Mouse (Mus musculus): ENCODE data around the gene Grm1. TPM values are rescaled to one million over a fixed set of nuclear protein-coding genes. Genes with fewer than 3 reads are reported as not detected.

Gene Grm1
- polyA plus RNA-seq, 1 experiment from 2014 or later = not detected

- WGBS = 53% methylated on average over 6 of the region's 6 CpGs
- Histone ChIP-seq H3K9ac (ENCODE audit: low read length) (no peak overlapping the region), H3K27ac (replicated peaks in 1 of 2; ENCODE audit: control insufficient read depth in 1 of 2, insufficient read depth in 1 of 2, low read depth in 2 of 2, low read length in 2 of 2) (no peak overlapping the region), H3K4me3 (ENCODE audit: control insufficient read depth in 1 of 2, insufficient read depth in 1 of 2, low read depth in 1 of 2, low read length in 2 of 2) (no peak overlapping the region), H3K36me3 (ENCODE audit: control insufficient read depth, insufficient read depth, low read length) (no peaks in the 10 kb centered on the region), H3K4me2 (ENCODE audit: low read length) (no peak overlapping the region), H3K9me3 (ENCODE audit: control insufficient read depth, low read length) (no peaks in the 10 kb centered on the region), H3K4me1 (ENCODE audit: control insufficient read depth in 2 of 2, insufficient read depth in 2 of 2, low read length in 2 of 2) (no peaks in the 10 kb centered on the region), H3K27me3 (ENCODE audit: control insufficient read depth, insufficient read depth, low read length) (no peaks in the 10 kb centered on the region)
- no peak for ATAC-seq (ENCODE audit: insufficient number of reproducible peaks, insufficient read depth, low FRiP score, low read depth)
These were observed 56.2 kb downstream of the Grm1 start for GRCm38 (mm10) chr10:11025764-11026518.

DNA sequence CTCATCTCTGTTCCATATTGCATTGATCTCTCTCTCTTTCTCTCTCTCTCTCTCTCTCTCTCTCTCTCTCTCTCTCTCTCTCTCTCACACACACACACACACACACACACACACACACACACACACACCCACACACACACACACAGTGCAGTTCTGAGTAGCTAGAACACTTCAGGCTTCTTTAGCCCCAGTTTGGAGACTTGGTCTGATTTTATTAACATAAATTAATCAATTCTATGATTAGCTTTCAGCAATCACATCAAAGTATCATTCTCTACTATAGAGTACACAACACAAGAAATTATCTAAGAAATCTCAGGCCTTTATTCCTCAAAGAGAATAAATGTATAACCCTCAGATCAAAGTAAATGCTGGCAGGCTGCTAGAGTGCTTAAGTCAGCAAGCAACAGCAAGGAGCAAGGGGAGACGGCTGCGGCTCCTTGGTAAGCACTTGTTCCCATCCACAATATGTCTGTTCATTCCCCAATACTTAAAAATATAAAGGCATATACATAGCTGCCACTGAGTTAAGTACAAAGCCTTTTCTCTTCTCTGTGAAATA is 63.1 kb downstream of the Grm1 start:
- Histone ChIP-seq H3K4me2 (ENCODE audit: low read length) (no peak overlapping the region), H3K9me3 (ENCODE audit: control insufficient read depth, low read length) (no peaks in the 10 kb centered on the region), H3K4me3 (ENCODE audit: control insufficient read depth in 1 of 2, insufficient read depth in 1 of 2, low read depth in 1 of 2, low read length in 2 of 2) (no peak overlapping the region), H3K27ac (replicated peaks in 1 of 2; ENCODE audit: control insufficient read depth in 1 of 2, insufficient read depth in 1 of 2, low read depth in 2 of 2, low read length in 2 of 2) (no peak overlapping the region), H3K27me3 (ENCODE audit: control insufficient read depth, insufficient read depth, low read length) (no peaks in the 10 kb centered on the region), H3K9ac (ENCODE audit: low read length) (no peak overlapping the region), H3K36me3 (ENCODE audit: control insufficient read depth, insufficient read depth, low read length) (no peaks in the 10 kb centered on the region), H3K4me1 (ENCODE audit: control insufficient read depth in 2 of 2, insufficient read depth in 2 of 2, low read length in 2 of 2) (no peaks in the 10 kb centered on the region)
- ATAC-seq (ENCODE audit: insufficient number of reproducible peaks, insufficient read depth, low FRiP score, low read depth) = no peak
- 77% methylated on average over 2 of the region's 2 CpGs for WGBS

GRCm38 (mm10) chr10:11013653-11014052 is 68.5 kb downstream of the Grm1 start:
- Histone ChIP-seq H3K27ac (replicated peaks in 1 of 2; ENCODE audit: control insufficient read depth in 1 of 2, insufficient read depth in 1 of 2, low read depth in 2 of 2, low read length in 2 of 2) (no peak overlapping the region), H3K9me3 (ENCODE audit: control insufficient read depth, low read length) (no peaks in the 10 kb centered on the region), H3K4me3 (ENCODE audit: control insufficient read depth in 1 of 2, insufficient read depth in 1 of 2, low read depth in 1 of 2, low read length in 2 of 2) (no peak overlapping the region), H3K4me1 (ENCODE audit: control insufficient read depth in 2 of 2, insufficient read depth in 2 of 2, low read length in 2 of 2) (no peaks in the 10 kb centered on the region), H3K36me3 (ENCODE audit: control insufficient read depth, insufficient read depth, low read length) (no peaks in the 10 kb centered on the region), H3K9ac (ENCODE audit: low read length) (no peak overlapping the region), H3K4me2 (ENCODE audit: low read length) (no peak overlapping the region), H3K27me3 (ENCODE audit: control insufficient read depth, insufficient read depth, low read length) (no peaks in the 10 kb centered on the region)
- ATAC-seq (ENCODE audit: insufficient number of reproducible peaks, insufficient read depth, low FRiP score, low read depth) = no peak
- 22% methylated on average over 3 of the region's 3 CpGs for WGBS

- ATAC-seq (ENCODE audit: insufficient number of reproducible peaks, insufficient read depth, low FRiP score, low read depth) = no peak
- no peak overlapping the region for H3K4me2 ChIP-seq (ENCODE audit: low read length)
- no peaks in the 10 kb centered on the region for H3K9me3 ChIP-seq (ENCODE audit: control insufficient read depth, low read length)
- no peak overlapping the region for H3K27ac ChIP-seq (replicated peaks in 1 of 2; ENCODE audit: control insufficient read depth in 1 of 2, insufficient read depth in 1 of 2, low read depth in 2 of 2, low read length in 2 of 2)
- WGBS = 25% methylated on average over 1 of the region's 1 CpGs
- no peak overlapping the region for H3K9ac ChIP-seq (ENCODE audit: low read length)
- no peaks in the 10 kb centered on the region for H3K36me3 ChIP-seq (ENCODE audit: control insufficient read depth, insufficient read depth, low read length)
- no peaks in the 10 kb centered on the region for H3K27me3 ChIP-seq (ENCODE audit: control insufficient read depth, insufficient read depth, low read length)
- no peak overlapping the region for H3K4me3 ChIP-seq (ENCODE audit: control insufficient read depth in 1 of 2, insufficient read depth in 1 of 2, low read depth in 1 of 2, low read length in 2 of 2)
- no peaks in the 10 kb centered on the region for H3K4me1 ChIP-seq (ENCODE audit: control insufficient read depth in 2 of 2, insufficient read depth in 2 of 2, low read length in 2 of 2)
These were observed 85.4 kb downstream of the Grm1 start for GRCm38 (mm10) chr10:10996766-10997165.

DNA sequence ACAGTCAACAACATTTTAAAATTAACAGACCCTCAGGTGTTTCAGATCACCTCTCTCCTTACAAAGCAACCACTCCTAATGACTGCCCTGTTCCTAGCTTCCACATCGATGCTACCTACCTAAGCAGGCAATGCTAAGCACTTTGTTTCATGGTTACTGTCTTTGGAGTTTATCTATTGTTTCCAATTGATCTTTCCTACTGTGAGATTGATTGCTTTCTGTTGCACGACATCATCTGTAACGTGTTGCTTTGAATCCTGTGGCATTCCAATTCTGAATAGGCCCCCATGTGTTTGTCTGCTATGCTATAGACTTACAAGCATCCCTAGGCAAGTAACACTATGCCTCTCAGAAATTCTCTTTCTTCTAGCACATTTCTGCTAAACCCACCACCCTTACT is 90.4 kb downstream of the Grm1 start:
- Histone ChIP-seq H3K27ac (replicated peaks in 1 of 2; ENCODE audit: control insufficient read depth in 1 of 2, insufficient read depth in 1 of 2, low read depth in 2 of 2, low read length in 2 of 2) (no peak overlapping the region), H3K36me3 (ENCODE audit: control insufficient read depth, insufficient read depth, low read length) (no peaks in the 10 kb centered on the region), H3K27me3 (ENCODE audit: control insufficient read depth, insufficient read depth, low read length) (no peaks in the 10 kb centered on the region), H3K4me3 (ENCODE audit: control insufficient read depth in 1 of 2, insufficient read depth in 1 of 2, low read depth in 1 of 2, low read length in 2 of 2) (no peak overlapping the region), H3K4me2 (ENCODE audit: low read length) (no peak overlapping the region), H3K9me3 (ENCODE audit: control insufficient read depth, low read length) (no peaks in the 10 kb centered on the region), H3K9ac (ENCODE audit: low read length) (no peak overlapping the region), H3K4me1 (ENCODE audit: control insufficient read depth in 2 of 2, insufficient read depth in 2 of 2, low read length in 2 of 2) (no peaks in the 10 kb centered on the region)
- ATAC-seq (ENCODE audit: insufficient number of reproducible peaks, insufficient read depth, low FRiP score, low read depth) = no peak
- WGBS = 71% methylated on average over 3 of the region's 3 CpGs

- no peak for ATAC-seq (ENCODE audit: insufficient number of reproducible peaks, insufficient read depth, low FRiP score, low read depth)
- Histone ChIP-seq H3K9me3 (ENCODE audit: control insufficient read depth, low read length) (no peaks in the 10 kb centered on the region), H3K27me3 (ENCODE audit: control insufficient read depth, insufficient read depth, low read length) (no peaks in the 10 kb centered on the region), H3K4me2 (ENCODE audit: low read length) (no peak overlapping the region), H3K4me1 (ENCODE audit: control insufficient read depth in 2 of 2, insufficient read depth in 2 of 2, low read length in 2 of 2) (no peaks in the 10 kb centered on the region), H3K27ac (replicated peaks in 1 of 2; ENCODE audit: control insufficient read depth in 1 of 2, insufficient read depth in 1 of 2, low read depth in 2 of 2, low read length in 2 of 2) (no peak overlapping the region), H3K9ac (ENCODE audit: low read length) (no peak overlapping the region), H3K4me3 (ENCODE audit: control insufficient read depth in 1 of 2, insufficient read depth in 1 of 2, low read depth in 1 of 2, low read length in 2 of 2) (no peak overlapping the region), H3K36me3 (ENCODE audit: control insufficient read depth, insufficient read depth, low read length) (no peaks in the 10 kb centered on the region)
- WGBS = 50% methylated on average over 2 of the region's 2 CpGs
These were observed 110.8 kb downstream of the Grm1 start for GRCm38 (mm10) chr10:10971311-10971710.

- H3K9me3 ChIP-seq (ENCODE audit: control insufficient read depth, low read length) = 0 out of 2 replicates have a peak, but pooled peaks cover 3% of the 10 kb centered on the region
- H3K4me3 ChIP-seq (ENCODE audit: control insufficient read depth in 1 of 2, insufficient read depth in 1 of 2, low read depth in 1 of 2, low read length in 2 of 2) = no peak overlapping the region
- no peaks in the 10 kb centered on the region for H3K4me1 ChIP-seq (ENCODE audit: control insufficient read depth in 2 of 2, insufficient read depth in 2 of 2, low read length in 2 of 2)
- WGBS = 74% methylated on average over 6 of the region's 6 CpGs
- H3K9ac ChIP-seq (ENCODE audit: low read length) = no peak overlapping the region
- H3K36me3 ChIP-seq (ENCODE audit: control insufficient read depth, insufficient read depth, low read length) = no peaks in the 10 kb centered on the region
- no peaks in the 10 kb centered on the region for H3K27me3 ChIP-seq (ENCODE audit: control insufficient read depth, insufficient read depth, low read length)
- no peak overlapping the region for H3K27ac ChIP-seq (replicated peaks in 1 of 2; ENCODE audit: control insufficient read depth in 1 of 2, insufficient read depth in 1 of 2, low read depth in 2 of 2, low read length in 2 of 2)
- H3K4me2 ChIP-seq (ENCODE audit: low read length) = no peak overlapping the region
- no peak for ATAC-seq (ENCODE audit: insufficient number of reproducible peaks, insufficient read depth, low FRiP score, low read depth)
These were observed 117.5 kb downstream of the Grm1 start for GRCm38 (mm10) chr10:10964490-10965150.
